Mouse (Mus musculus): ENCODE data around the gene Gsg1l. TPM values are rescaled to one million over a fixed set of nuclear protein-coding genes. Genes with fewer than 3 reads are reported as not detected.

Gsg1l gene
- total RNA-seq, 2 experiments from 2014 or later = 18.6 to 19.5 TPM

GRCm38 (mm10) chr7:125868570-125868969 lies 213.6 kb downstream of the Gsg1l start:
- DNase-seq (ENCODE audit: low spot score in 2 of 2) = no peak

- no peak for DNase-seq (ENCODE audit: low spot score in 2 of 2)
Observed at GRCm38 (mm10) chr7:125865234-125865633, 217.0 kb downstream of the Gsg1l start.

- no peak for DNase-seq (ENCODE audit: low spot score in 2 of 2)
Observed at GRCm38 (mm10) chr7:125864026-125864425, 218.2 kb downstream of the Gsg1l start.

- no peak for DNase-seq (ENCODE audit: low spot score in 2 of 2)
Observed at GRCm38 (mm10) chr7:125860421-125860820, 221.8 kb downstream of the Gsg1l start.

- no peak for DNase-seq (ENCODE audit: low spot score in 2 of 2)
Observed at GRCm38 (mm10) chr7:125859564-125859963, 222.6 kb downstream of the Gsg1l start.

GRCm38 (mm10) chr7:125847528-125847866 lies 234.7 kb downstream of the Gsg1l start:
- no peak for DNase-seq (ENCODE audit: low spot score in 2 of 2)

- no peak for DNase-seq (ENCODE audit: low spot score in 2 of 2)
Observed at GRCm38 (mm10) chr7:125846866-125847527, 235.2 kb downstream of the Gsg1l start.

GRCm38 (mm10) chr7:125845611-125846010 lies 236.6 kb downstream of the Gsg1l start:
- no peak for DNase-seq (ENCODE audit: low spot score in 2 of 2)

GRCm38 (mm10) chr7:125838078-125838742 lies 244.0 kb downstream of the Gsg1l start:
- no peak for DNase-seq (ENCODE audit: low spot score in 2 of 2)

GRCm38 (mm10) chr7:125833471-125833870 lies 248.7 kb downstream of the Gsg1l start:
- no peak for DNase-seq (ENCODE audit: low spot score in 2 of 2)

GRCm38 (mm10) chr7:125832767-125833166 lies 249.4 kb downstream of the Gsg1l start:
- DNase-seq (ENCODE audit: low spot score in 2 of 2) = no peak

- no peak for DNase-seq (ENCODE audit: low spot score in 2 of 2)
Observed at GRCm38 (mm10) chr7:125829121-125829666, 253.0 kb downstream of the Gsg1l start.

- no peak for DNase-seq (ENCODE audit: low spot score in 2 of 2)
Observed at GRCm38 (mm10) chr7:125828561-125828960, 253.7 kb downstream of the Gsg1l start.

Other genes starting within 250 kb of the Gsg1l start
- gene Xpo6, start 118.1 kb upstream of the Gsg1l start, total RNA-seq (2021) = 10 to 100 TPM; 91.2 to 92.6 TPM
- gene Sbk1, start 190.2 kb upstream of the Gsg1l start, total RNA-seq (2021) = 10 to 100 TPM; 81.0 to 86.8 TPM